Mouse (Mus musculus) CH12.LX (cell line): ENCODE results near the gene Nprl3. TPM values are rescaled to one million over a fixed set of nuclear protein-coding genes. Genes with fewer than 3 reads are reported as not detected.

Experiments used
- DNase-seq: peaks from one replicate; pipeline ENCODE4 v3.0.0-alpha.2; 2013; ENCODE audit errors: extremely low read depth
- H3K27ac ChIP-seq: 2 replicates; pipeline ENCODE4 v1.5.1; 2012; ENCODE audit warnings: low read depth, mild to moderate bottlenecking, control low read depth, moderate library complexity; ENCODE audit not compliant: insufficient read depth
- H3K27me3 ChIP-seq: replicated peaks from 2 replicates; pipeline ENCODE3; 2012; ENCODE audit warnings: inconsistent platforms
- H3K36me3 ChIP-seq, 2 experiments: replicated peaks in 1 of 2; 2 replicates each; pipeline versions ENCODE3 to v1.6.1; 2012; ENCODE audit warnings: inconsistent platforms in 1 of 2, low read length in 1 of 2, mild to moderate bottlenecking in 1 of 2, mixed read lengths in 1 of 2, moderate library complexity in 1 of 2; ENCODE audit not compliant: control insufficient read depth in 1 of 2, insufficient read depth in 1 of 2
- H3K4me1 ChIP-seq, 2 experiments: 2 replicates each; pipeline ENCODE4 v1.6.1; 2012; ENCODE audit warnings: inconsistent platforms in 1 of 2, moderate library complexity in 1 of 2; ENCODE audit not compliant: insufficient read depth in 2 of 2, control insufficient read depth in 1 of 2
- H3K4me2 ChIP-seq: 2 replicates; pipeline ENCODE4 v1.6.1; 2012; ENCODE audit warnings: low read depth, mild to moderate bottlenecking, control low read depth; ENCODE audit not compliant: poor library complexity, insufficient read depth, severe bottlenecking
- H3K4me3 ChIP-seq, 3 experiments: fragments of 150-350 bp in 1 of 3; sonication (generic) in 1 of 3; replicated peaks in 1 of 3; 2 replicates each; pipeline versions ENCODE3 to v1.5.1; 2011 to 2012; ENCODE audit warnings: low read depth in 2 of 3, low read length in 2 of 3, mild to moderate bottlenecking in 2 of 3, moderate library complexity in 2 of 3, control low read depth in 1 of 3, improper control_type of control experiment in 1 of 3, inconsistent platforms in 1 of 3, mixed read lengths in 1 of 3; ENCODE audit not compliant: poor library complexity in 1 of 3
- H3K79me2 ChIP-seq: replicated peaks from 2 replicates; pipeline ENCODE4 v1.6.1; 2012; ENCODE audit warnings: mild to moderate bottlenecking, moderate library complexity; ENCODE audit not compliant: control insufficient read depth, poor library complexity, insufficient read depth, severe bottlenecking; ENCODE audit errors: extremely low read depth
- H3K9ac ChIP-seq: 2 replicates; pipeline ENCODE4 v1.6.1; 2012; ENCODE audit warnings: low read depth, mild to moderate bottlenecking, control low read depth, moderate library complexity; ENCODE audit not compliant: insufficient read depth
- H3K9me3 ChIP-seq: replicated peaks from 2 replicates; pipeline ENCODE3; 2012; ENCODE audit warnings: low read length, inconsistent platforms, mixed read lengths
- BHLHE40 ChIP-seq: IDR thresholded peaks from 2 replicates; pipeline ENCODE4 v1.6.1; 2011; ENCODE audit warnings: mild to moderate bottlenecking, low read depth, low read length, improper control_type of control experiment
- CHD1 ChIP-seq: IDR thresholded peaks from 2 replicates; pipeline ENCODE4 v1.6.1; 2012; ENCODE audit warnings: low read depth, low read length, improper control_type of control experiment, inconsistent platforms
- CHD2 ChIP-seq: IDR thresholded peaks from 2 replicates; pipeline ENCODE4 v1.6.1; 2011; ENCODE audit warnings: low read length, improper control_type of control experiment
- E2F4 ChIP-seq: IDR thresholded peaks from 2 replicates; pipeline ENCODE4 v1.6.1; 2011; ENCODE audit warnings: low read depth, low read length, improper control_type of control experiment; ENCODE audit not compliant: insufficient replicate concordance
- ELF1 ChIP-seq: IDR thresholded peaks from 2 replicates; pipeline ENCODE4 v1.6.1; 2014; ENCODE audit warnings: low read depth, mild to moderate bottlenecking, inconsistent platforms, low read length, improper control_type of control experiment
- EP300 ChIP-seq: IDR thresholded peaks from 2 replicates; pipeline ENCODE4 v1.6.1; 2011; ENCODE audit warnings: low read length, improper control_type of control experiment
- ETS1 ChIP-seq: conservative IDR thresholded peaks from 2 replicates; pipeline ENCODE4 v1.6.1; 2012; ENCODE audit warnings: low read depth, mild to moderate bottlenecking, inconsistent platforms, low read length, improper control_type of control experiment, moderate library complexity
- GABPA ChIP-seq: IDR thresholded peaks from 2 replicates; pipeline ENCODE4 v1.6.1; 2012; ENCODE audit warnings: low read depth, low read length, improper control_type of control experiment, inconsistent platforms; ENCODE audit not compliant: insufficient replicate concordance
- HCFC1 ChIP-seq: IDR thresholded peaks from 2 replicates; pipeline ENCODE4 v1.6.1; 2012; ENCODE audit warnings: low read depth, mild to moderate bottlenecking, inconsistent platforms, low read length, improper control_type of control experiment
- IRF4 ChIP-seq: IDR thresholded peaks from 2 replicates; pipeline ENCODE4 v1.6.1; 2014; ENCODE audit warnings: low read depth, mild to moderate bottlenecking, inconsistent platforms, low read length, improper control_type of control experiment
- JUN ChIP-seq: IDR thresholded peaks from 2 replicates; pipeline ENCODE4 v1.6.1; 2011; ENCODE audit warnings: low read depth, mild to moderate bottlenecking, low read length, improper control_type of control experiment, moderate library complexity; ENCODE audit not compliant: insufficient read depth
- JUND ChIP-seq: conservative IDR thresholded peaks from 2 replicates; pipeline ENCODE4 v1.6.1; 2011; ENCODE audit warnings: low read depth, low read length, improper control_type of control experiment
- MAX ChIP-seq: IDR thresholded peaks from 2 replicates; pipeline ENCODE4 v1.6.1; 2011; ENCODE audit warnings: low read length, improper control_type of control experiment
- MAZ ChIP-seq: IDR thresholded peaks from 2 replicates; pipeline ENCODE4 v1.6.1; 2012; ENCODE audit warnings: low read depth, mild to moderate bottlenecking, inconsistent platforms, low read length, improper control_type of control experiment, moderate library complexity
- MXI1 ChIP-seq: IDR thresholded peaks from 2 replicates; pipeline ENCODE4 v1.6.1; 2011; ENCODE audit warnings: mild to moderate bottlenecking, low read depth, low read length, improper control_type of control experiment
- MYC ChIP-seq: IDR thresholded peaks from 2 replicates; pipeline ENCODE4 v1.6.1; 2011; ENCODE audit warnings: low read depth, mild to moderate bottlenecking, improper control_type of control experiment, low read length
- NELFE ChIP-seq: IDR thresholded peaks from 2 replicates; pipeline ENCODE4 v1.6.1; 2011; ENCODE audit warnings: low read depth, low read length, improper control_type of control experiment
- NRF1 ChIP-seq: IDR thresholded peaks from 2 replicates; pipeline ENCODE4 v1.6.1; 2014; ENCODE audit warnings: low read depth, mild to moderate bottlenecking, inconsistent platforms, low read length, improper control_type of control experiment, moderate library complexity
- PAX5 ChIP-seq: IDR thresholded peaks from 2 replicates; pipeline ENCODE4 v1.6.1; 2012; ENCODE audit warnings: low read length, inconsistent platforms, mixed read lengths
- POLR2A ChIP-seq: IDR thresholded peaks from 2 replicates; pipeline ENCODE4 v1.6.1; 2011; ENCODE audit warnings: low read depth, mild to moderate bottlenecking, improper control_type of control experiment, low read length
- POLR2AphosphoS2 ChIP-seq: IDR thresholded peaks from 2 replicates; pipeline ENCODE4 v1.6.1; 2011; ENCODE audit warnings: low read depth, low read length, improper control_type of control experiment
- RAD21 ChIP-seq: IDR thresholded peaks from 2 replicates; pipeline ENCODE4 v1.6.1; 2011; ENCODE audit warnings: low read depth, mild to moderate bottlenecking, low read length, improper control_type of control experiment, moderate library complexity
- RCOR1 ChIP-seq: conservative IDR thresholded peaks from 2 replicates; pipeline ENCODE4 v1.6.1; 2012; ENCODE audit warnings: low read depth, mild to moderate bottlenecking, inconsistent platforms, low read length, improper control_type of control experiment
- SIN3A ChIP-seq: IDR thresholded peaks from 2 replicates; pipeline ENCODE4 v1.6.1; 2012; ENCODE audit warnings: low read length, improper control_type of control experiment, inconsistent platforms
- SMC3 ChIP-seq: IDR thresholded peaks from 2 replicates; pipeline ENCODE4 v1.6.1; 2011; ENCODE audit warnings: low read depth, low read length, improper control_type of control experiment
- TBP ChIP-seq: conservative IDR thresholded peaks from 2 replicates; pipeline ENCODE4 v1.6.1; 2011; ENCODE audit warnings: low read depth, low read length, improper control_type of control experiment
- TCF12 ChIP-seq: IDR thresholded peaks from 2 replicates; pipeline ENCODE4 v1.6.1; 2014; ENCODE audit warnings: low read depth, mild to moderate bottlenecking, inconsistent platforms, low read length, improper control_type of control experiment
- UBTF ChIP-seq: IDR thresholded peaks from 2 replicates; pipeline ENCODE4 v1.6.1; 2012; ENCODE audit warnings: low read depth, mild to moderate bottlenecking, inconsistent platforms, low read length, improper control_type of control experiment, moderate library complexity
- USF2 ChIP-seq: conservative IDR thresholded peaks from 2 replicates; pipeline ENCODE4 v1.6.1; 2011; ENCODE audit warnings: low read depth, low read length, improper control_type of control experiment
- ZC3H11A ChIP-seq: IDR thresholded peaks from 2 replicates; pipeline ENCODE4 v1.6.1; 2012; ENCODE audit warnings: low read depth, mild to moderate bottlenecking, inconsistent platforms, low read length, improper control_type of control experiment
- ZKSCAN1 ChIP-seq: IDR thresholded peaks from 2 replicates; pipeline ENCODE4 v1.6.1; 2012; ENCODE audit warnings: low read depth, inconsistent platforms, low read length, improper control_type of control experiment, borderline replicate concordance
- ZMIZ1 ChIP-seq: IDR thresholded peaks from 2 replicates; pipeline ENCODE4 v1.6.1; 2012; ENCODE audit warnings: low read depth, mild to moderate bottlenecking, inconsistent platforms, low read length, improper control_type of control experiment
- ZNF384 ChIP-seq: IDR thresholded peaks from 2 replicates; pipeline ENCODE4 v1.6.1; 2012; ENCODE audit warnings: low read depth, low read length, improper control_type of control experiment, inconsistent platforms
- dilution Hi-C: fragments of 300-500 bp; cut with MboI; formaldehyde crosslinking; loops from 2 replicates; pipeline ENCODE4 v1.14.3; 2020; ENCODE audit warnings: low sequenced_read_pairs; ENCODE audit not compliant: extremely low pct_unique_long_range_greater_than_20kb, extremely low pct_ligation_motif_present
- in situ Hi-C: fragments of 300-500 bp; cut with MboI; formaldehyde crosslinking; loops from 3 replicates; pipeline ENCODE4 v1.14.3; 2019; ENCODE audit warnings: low sequenced_read_pairs, low pct_ligation_motif_present, low pct_unique_long_range_greater_than_20kb, mixed read lengths
- polyA plus RNA-seq: library from polyadenylated mRNA; unstranded; fragments of >175 nt; gene quantifications from 2 replicates; pipeline ENCODE4 v1.2.1, GENCODE M21; 2012; ENCODE audit warnings: low read depth; ENCODE audit not compliant: insufficient read length
- total RNA-seq, 2 experiments: library from RNA; depleted of rRNA; stranded (reverse); fragments of 300-350 nt in 1 of 2; fragments of >200 nt in 1 of 2; gene quantifications; 2 replicates each; pipeline ENCODE4 v1.2.3; 2012 to 2014

Nprl3 gene
- total and polyA plus RNA-seq, 3 experiments, result 47.9 to 79.8 (median 51.7) TPM

- Histone ChIP-seq H3K9ac (no peak overlapping the region), H3K4me3 (no peak overlapping the region), H3K9me3 (peaks cover 3% of the 10 kb centered on the region), H3K27me3 (peaks cover 4% of the 10 kb centered on the region), H3K36me3 (peaks cover 22 to 54% of the 10 kb centered on the region in 2 experiments), H3K27ac (no peak overlapping the region), H3K4me1 (peaks cover 12 to 57% of the 10 kb centered on the region in 2 experiments), H3K4me2 (no peak overlapping the region), H3K79me2 (no peaks in the 10 kb centered on the region)
- no peak for DNase-seq
- dilution Hi-C loops, result no loop called here
- in situ Hi-C loops, result no loop called here
- TF ChIP-seq MAZ (no peak), SIN3A (no peak), ETS1 (no peak), MAX (no peak), NRF1 (no peak), EP300 (no peak), TBP (no peak), ZKSCAN1 (no peak), BHLHE40 (no peak), JUND (no peak), E2F4 (no peak), CHD2 (no peak), RCOR1 (no peak)
Observed at GRCm38 (mm10) chr11:32218501-32219050, 48.9 kb downstream of the Nprl3 start.

- no peak overlapping the region for H3K27ac ChIP-seq
- dilution Hi-C loops (no loop called here), in situ Hi-C loops (no loop called here)
- H3K27me3 ChIP-seq, result no peaks in the 10 kb centered on the region
- no peak overlapping the region for H3K9ac ChIP-seq
- H3K4me1 ChIP-seq, result peaks cover 4 to 43% of the 10 kb centered on the region in 2 experiments; a peak in 3 of 4 replicates
- H3K36me3 ChIP-seq, result peaks cover 39 to 72% of the 10 kb centered on the region in 2 experiments
- peak; percentile 88 for DNase-seq
- H3K4me2 ChIP-seq, result no peak overlapping the region
- no peaks in the 10 kb centered on the region for H3K9me3 ChIP-seq
- H3K4me3 ChIP-seq, result no peak overlapping the region
- no peaks in the 10 kb centered on the region for H3K79me2 ChIP-seq
- TF ChIP-seq SIN3A (no peak), NRF1 (no peak), IRF4 (peak; percentile 43; the same call in 1 of the 2 replicates), JUND (no peak), ZKSCAN1 (no peak), NELFE (no peak), CHD1 (no peak), ZMIZ1 (no peak), PAX5 (no peak), GABPA (no peak), TCF12 (no peak), RAD21 (peak; percentile 93), ELF1 (no peak), UBTF (no peak), JUN (no peak), E2F4 (no peak), ZC3H11A (peak; percentile 69), POLR2AphosphoS2 (no peak), MXI1 (no peak), CHD2 (no peak), ZNF384 (no peak), HCFC1 (no peak), USF2 (no peak), MYC (no peak), ETS1 (no peak), BHLHE40 (no peak), TBP (no peak), SMC3 (peak; percentile 98), POLR2A (no peak)
Observed at GRCm38 (mm10) chr11:32216851-32217250, 50.7 kb downstream of the Nprl3 start.
